ENCODE assay signal across 11 mouse cellular contexts in genomic region chr12:11196830-11197229, GRCm38 (mm10). TPM values are rescaled to one million over a fixed set of nuclear protein-coding genes. Genes with fewer than 3 reads are reported as not detected.
DNase-seq lines count a peak whose midpoint lies in the region; ATAC-seq lines count a peak whose summit lies in the region.
"Had no signal": no experiment of that assay in that cellular context is flagged by ENCODE, and none has a peak within 500 bp of the region (broad histone marks: within the 10 kb centered on the region; RNA-seq: fewer than 3 reads in every experiment).

No protein-coding gene starts in this region.

- H3K9me3 ChIP-seq in heart, embryonic 13.5 days, result no peaks in the 10 kb centered on the region
- no peaks in the 10 kb centered on the region for H3K9me3 ChIP-seq in lung, embryonic 16.5 days (ENCODE audit: control insufficient read depth, low read length)
- no peaks in the 10 kb centered on the region for H3K9me3 ChIP-seq in embryonic facial prominence, embryonic 10.5 days
- no peaks in the 10 kb centered on the region for H3K9me3 ChIP-seq in liver, embryonic 13.5 days (replicated peaks)
- H3K9me3 ChIP-seq: stomach, embryonic 15.5 days had no signal

- H3K36me3 ChIP-seq in heart, embryonic 13.5 days, result no peaks in the 10 kb centered on the region
- no peaks in the 10 kb centered on the region for H3K36me3 ChIP-seq in lung, embryonic 16.5 days (ENCODE audit: control insufficient read depth, insufficient read depth, low read length)
- no peaks in the 10 kb centered on the region for H3K36me3 ChIP-seq in embryonic facial prominence, embryonic 10.5 days (replicated peaks)
- no peaks in the 10 kb centered on the region for H3K36me3 ChIP-seq in liver, embryonic 13.5 days
- H3K36me3 ChIP-seq: stomach, embryonic 15.5 days had no signal

- intact Hi-C loops in heart, postnatal 10 days (cut with DNase I), result loop anchor here (5.0 kb wide), 3 partner anchors 90 to 950 kb away; no protein-coding TSS in a partner anchor

- peak overlapping the region; percentile 64 for H3K4me2 ChIP-seq in heart, embryonic 13.5 days
- 0 out of 2 replicates have a peak overlapping the region, but pooled peaks have one; percentile 49 for H3K4me2 ChIP-seq in lung, embryonic 16.5 days (ENCODE audit: low read depth, low read length)
- H3K4me2 ChIP-seq in liver, embryonic 13.5 days, result 0 out of 2 replicates have a peak overlapping the region, but pooled peaks have one; percentile 26

- no peak for ATAC-seq in heart, embryonic 13.5 days (ENCODE audit: extremely low read depth, insufficient number of reproducible peaks, low FRiP score, low TSS enrichment)
- peak; percentile 27; the same call in 1 of the 2 replicates for ATAC-seq in lung, embryonic 16.5 days (ENCODE audit: low read depth)
- ATAC-seq in liver, embryonic 13.5 days (ENCODE audit: low read depth), result no peak

- H3K9ac ChIP-seq in heart, embryonic 13.5 days, result peak overlapping the region; percentile 69
- H3K9ac ChIP-seq in lung, embryonic 16.5 days (ENCODE audit: low read length), result no peak overlapping the region
- no peak overlapping the region for H3K9ac ChIP-seq in liver, embryonic 13.5 days
- H3K9ac ChIP-seq: stomach, embryonic 15.5 days had no signal

- no peak overlapping the region for H3K27ac ChIP-seq in heart, embryonic 13.5 days (replicated peaks)
- no peak overlapping the region for H3K27ac ChIP-seq in lung, embryonic 16.5 days (ENCODE audit: low read length)
- peak overlapping the region; percentile 30; the same call in 1 of the 2 replicates for H3K27ac ChIP-seq in embryonic facial prominence, embryonic 10.5 days (replicated peaks)
- no peak overlapping the region for H3K27ac ChIP-seq in liver, embryonic 13.5 days
- H3K27ac ChIP-seq: left cerebral cortex, adult 2 months; stomach, embryonic 15.5 days had no signal

- no peak overlapping the region for H3K4me3 ChIP-seq in heart, embryonic 13.5 days
- H3K4me3 ChIP-seq in lung, embryonic 16.5 days (ENCODE audit: low read length), result no peak overlapping the region
- H3K4me3 ChIP-seq in embryonic facial prominence, embryonic 10.5 days, result no peak overlapping the region
- H3K4me3 ChIP-seq in liver, embryonic 13.5 days (replicated peaks), result no peak overlapping the region

- no peak for DNase-seq in heart, postnatal 10 days
- no peak for DNase-seq in lung, postnatal 36 days
- no peak for DNase-seq in embryonic facial prominence, embryonic 10.5 days (ENCODE audit: low spot score)
- no peak for DNase-seq in liver, embryonic 13.5 days
- DNase-seq in adipocyte (ENCODE audit: low spot score), result no peak
- DNase-seq in layer of hippocampus, adult 18-20 months (ENCODE audit: low spot score in 2 of 2), result no peak

- WGBS in heart, embryonic 13.5 days, result 39% methylated on average over 5 of the region's 5 CpGs
- 43% methylated on average over 5 of the region's 5 CpGs for WGBS in lung, embryonic 16.5 days
- 42% methylated on average over 5 of the region's 5 CpGs for WGBS in embryonic facial prominence, embryonic 10.5 days
- WGBS in liver, embryonic 13.5 days (ENCODE audit: insufficient replicate concordance), result 23% methylated on average over 5 of the region's 5 CpGs

- no peaks in the 10 kb centered on the region for H3K27me3 ChIP-seq in heart, embryonic 13.5 days (replicated peaks)
- H3K27me3 ChIP-seq in lung, embryonic 16.5 days (ENCODE audit: control insufficient read depth, insufficient read depth, low read depth, low read length), result no peaks in the 10 kb centered on the region
- no peaks in the 10 kb centered on the region for H3K27me3 ChIP-seq in embryonic facial prominence, embryonic 10.5 days (replicated peaks; ENCODE audit: low read depth, poor library complexity, severe bottlenecking)
- H3K27me3 ChIP-seq in liver, embryonic 13.5 days, result no peaks in the 10 kb centered on the region
- H3K27me3 ChIP-seq: stomach, embryonic 15.5 days had no signal

- H3K4me1 ChIP-seq in heart, embryonic 13.5 days, result peaks cover 10% of the 10 kb centered on the region
- H3K4me1 ChIP-seq in lung, embryonic 16.5 days (replicated peaks; ENCODE audit: control insufficient read depth, insufficient read depth, low read length), result no peaks in the 10 kb centered on the region
- H3K4me1 ChIP-seq in embryonic facial prominence, embryonic 10.5 days, result peaks cover 9% of the 10 kb centered on the region
- no peaks in the 10 kb centered on the region for H3K4me1 ChIP-seq in liver, embryonic 13.5 days (replicated peaks)
- H3K4me1 ChIP-seq: stomach, embryonic 15.5 days had no signal

RNA-seq across cellular contexts. Expression of gene Msgn1, which starts 11.9 kb away (rescaled TPM):
- polyA plus RNA-seq in heart, embryonic 13.5 days (2015; fragmentation: Nextera tagmentation; extraction: Ambion mirVana), result not detected in 2 replicates
- not detected for total RNA-seq in heart, postnatal 10 days (2021)
- not detected in 2 replicates for polyA plus RNA-seq in lung, embryonic 16.5 days (2015; fragmentation: Nextera tagmentation; extraction: Ambion mirVana)
- polyA plus RNA-seq in embryonic facial prominence, embryonic 10.5 days (2016; fragmentation: Nextera tagmentation; extraction: Ambion mirVana), result not detected in 2 replicates
- not detected in 2 replicates for polyA plus RNA-seq in liver, embryonic 13.5 days (2015; fragmentation: Nextera tagmentation; extraction: Ambion mirVana)
- total RNA-seq in layer of hippocampus, adult 18-20 months (2021), result not detected
- total RNA-seq: gastrocnemius, postnatal 25 days; left cerebral cortex, adult 2 months had no signal
- polyA plus RNA-seq: stomach, embryonic 15.5 days had no signal

RNA-seq across cellular contexts. Expression of gene Kcns3, which starts 46.0 kb away (rescaled TPM):
- 0.24 and 0.41 TPM in 2 replicates for polyA plus RNA-seq in heart, embryonic 13.5 days (2015; fragmentation: Nextera tagmentation; extraction: Ambion mirVana)
- under 1 TPM; 0.22 to 0.57 TPM for total RNA-seq in heart, postnatal 10 days (2021)
- 8.5 and 10.3 TPM in 2 replicates for polyA plus RNA-seq in lung, embryonic 16.5 days (2015; fragmentation: Nextera tagmentation; extraction: Ambion mirVana)
- polyA plus RNA-seq in embryonic facial prominence, embryonic 10.5 days (2016; fragmentation: Nextera tagmentation; extraction: Ambion mirVana), result 0.11 and 0.30 TPM in 2 replicates
- polyA plus RNA-seq in liver, embryonic 13.5 days (2015; fragmentation: Nextera tagmentation; extraction: Ambion mirVana), result 0.17 TPM in 2 replicates
- 10 to 100 TPM; 13.5 to 13.8 TPM for total RNA-seq in layer of hippocampus, adult 18-20 months (2021)
